Mouse (Mus musculus): ENCODE data around the gene Coro1b.
A peak's percentile ranks its signal among the peaks of the same experiment; 100 is the strongest.
"Not testable (repeated sequence)": the region's sequence is repeated elsewhere in the genome, so short reads cannot be mapped to it uniquely, and the experiment has no call there.

The Coro1b gene

GRCm38 (mm10) chr19:4121097-4121805 lies 27.2 kb upstream of the Coro1b start:
- DNase-seq = peak; percentile 98

- DNase-seq = not testable (repeated sequence)
Measured at GRCm38 (mm10) chr19:4121896-4122295, 26.5 kb upstream of the Coro1b start.

GRCm38 (mm10) chr19:4122411-4123370 lies 25.7 kb upstream of the Coro1b start:
- no peak for DNase-seq

- DNase-seq = no peak
Measured at GRCm38 (mm10) chr19:4124432-4124831, 24.0 kb upstream of the Coro1b start.

- not testable (repeated sequence) for DNase-seq
Measured at GRCm38 (mm10) chr19:4125268-4125667, 23.2 kb upstream of the Coro1b start.

- peak; percentile 99 for DNase-seq
Measured at GRCm38 (mm10) chr19:4125741-4126696, 22.4 kb upstream of the Coro1b start, which contains the start of gene Aip. Aip (minus strand) TSS chr19:4125858.

GRCm38 (mm10) chr19:4126759-4127495 lies 21.5 kb upstream of the Coro1b start:
- no peak for DNase-seq

- no peak for DNase-seq
Measured at GRCm38 (mm10) chr19:4129462-4129861, 19.0 kb upstream of the Coro1b start.

GRCm38 (mm10) chr19:4130106-4130505 lies 18.3 kb upstream of the Coro1b start:
- no peak for DNase-seq

GRCm38 (mm10) chr19:4131075-4131474 lies 17.3 kb upstream of the Coro1b start:
- DNase-seq = no peak

- DNase-seq = no peak
Measured at GRCm38 (mm10) chr19:4131768-4132167, 16.7 kb upstream of the Coro1b start.

- DNase-seq = no peak
Measured at GRCm38 (mm10) chr19:4134354-4134753, 14.1 kb upstream of the Coro1b start.

- DNase-seq = not testable (repeated sequence)
Measured at GRCm38 (mm10) chr19:4135229-4135962, 13.0 kb upstream of the Coro1b start.

- not testable (repeated sequence) for DNase-seq
Measured at GRCm38 (mm10) chr19:4135963-4136345, 12.5 kb upstream of the Coro1b start.

- no peak for DNase-seq
Measured at GRCm38 (mm10) chr19:4136463-4136862, 12.0 kb upstream of the Coro1b start.

- DNase-seq = no peak
Measured at GRCm38 (mm10) chr19:4137913-4138312, 10.5 kb upstream of the Coro1b start.

- no peak for DNase-seq
Measured at GRCm38 (mm10) chr19:4139446-4139845, 9.0 kb upstream of the Coro1b start, which contains the start of gene Gpr152. Gpr152 (plus strand) TSS chr19:4139787.

- DNase-seq = no peak
Measured at GRCm38 (mm10) chr19:4140147-4140546, 8.3 kb upstream of the Coro1b start.

- DNase-seq = no peak
Measured at GRCm38 (mm10) chr19:4142416-4143173, 5.8 kb upstream of the Coro1b start.

GRCm38 (mm10) chr19:4143759-4144268 lies 4.6 kb upstream of the Coro1b start, which contains the start of gene Cabp4:
Cabp4 (minus strand) TSS chr19:4144033.
- DNase-seq = no peak

All from cerebellum, adult 11 months (tissue).